Mouse (Mus musculus) CH12.LX (cell line): Measurements from ENCODE around the gene Cebpa. TPM values are rescaled to one million over a fixed set of nuclear protein-coding genes. Genes with fewer than 3 reads are reported as not detected.

Experiments
- DNase-seq: peaks from one replicate; pipeline ENCODE4 v3.0.0-alpha.2; 2013; ENCODE audit errors: extremely low read depth
- H3K27ac ChIP-seq: 2 replicates; pipeline ENCODE4 v1.5.1; 2012; ENCODE audit warnings: low read depth, mild to moderate bottlenecking, control low read depth, moderate library complexity; ENCODE audit not compliant: insufficient read depth
- H3K27me3 ChIP-seq: replicated peaks from 2 replicates; pipeline ENCODE3; 2012; ENCODE audit warnings: inconsistent platforms
- H3K36me3 ChIP-seq, 2 experiments: replicated peaks in 1 of 2; 2 replicates each; pipeline versions ENCODE3 to v1.6.1; 2012; ENCODE audit warnings: inconsistent platforms in 1 of 2, low read length in 1 of 2, mild to moderate bottlenecking in 1 of 2, mixed read lengths in 1 of 2, moderate library complexity in 1 of 2; ENCODE audit not compliant: control insufficient read depth in 1 of 2, insufficient read depth in 1 of 2
- H3K4me1 ChIP-seq, 2 experiments: 2 replicates each; pipeline ENCODE4 v1.6.1; 2012; ENCODE audit warnings: inconsistent platforms in 1 of 2, moderate library complexity in 1 of 2; ENCODE audit not compliant: insufficient read depth in 2 of 2, control insufficient read depth in 1 of 2
- H3K4me2 ChIP-seq: 2 replicates; pipeline ENCODE4 v1.6.1; 2012; ENCODE audit warnings: low read depth, mild to moderate bottlenecking, control low read depth; ENCODE audit not compliant: poor library complexity, insufficient read depth, severe bottlenecking
- H3K4me3 ChIP-seq, 3 experiments: fragments of 150-350 bp in 1 of 3; sonication (generic) in 1 of 3; replicated peaks in 1 of 3; 2 replicates each; pipeline versions ENCODE3 to v1.5.1; 2011 to 2012; ENCODE audit warnings: low read depth in 2 of 3, low read length in 2 of 3, mild to moderate bottlenecking in 2 of 3, moderate library complexity in 2 of 3, control low read depth in 1 of 3, improper control_type of control experiment in 1 of 3, inconsistent platforms in 1 of 3, mixed read lengths in 1 of 3; ENCODE audit not compliant: poor library complexity in 1 of 3
- H3K79me2 ChIP-seq: replicated peaks from 2 replicates; pipeline ENCODE4 v1.6.1; 2012; ENCODE audit warnings: mild to moderate bottlenecking, moderate library complexity; ENCODE audit not compliant: control insufficient read depth, poor library complexity, insufficient read depth, severe bottlenecking; ENCODE audit errors: extremely low read depth
- H3K9ac ChIP-seq: 2 replicates; pipeline ENCODE4 v1.6.1; 2012; ENCODE audit warnings: low read depth, mild to moderate bottlenecking, control low read depth, moderate library complexity; ENCODE audit not compliant: insufficient read depth
- H3K9me3 ChIP-seq: replicated peaks from 2 replicates; pipeline ENCODE3; 2012; ENCODE audit warnings: low read length, inconsistent platforms, mixed read lengths
- BHLHE40 ChIP-seq: IDR thresholded peaks from 2 replicates; pipeline ENCODE4 v1.6.1; 2011; ENCODE audit warnings: mild to moderate bottlenecking, low read depth, low read length, improper control_type of control experiment
- CHD1 ChIP-seq: IDR thresholded peaks from 2 replicates; pipeline ENCODE4 v1.6.1; 2012; ENCODE audit warnings: low read depth, low read length, improper control_type of control experiment, inconsistent platforms
- CHD2 ChIP-seq: IDR thresholded peaks from 2 replicates; pipeline ENCODE4 v1.6.1; 2011; ENCODE audit warnings: low read length, improper control_type of control experiment
- CTCF ChIP-seq, 2 experiments: IDR thresholded peaks in 1 of 2; conservative IDR thresholded peaks in 1 of 2; 2 replicates each; pipeline ENCODE4 v1.5.1; 2011 to 2012; ENCODE audit warnings: low read depth in 2 of 2, low read length in 2 of 2, improper control_type of control experiment in 1 of 2, inconsistent platforms in 1 of 2, mild to moderate bottlenecking in 1 of 2, moderate library complexity in 1 of 2
- E2F4 ChIP-seq: IDR thresholded peaks from 2 replicates; pipeline ENCODE4 v1.6.1; 2011; ENCODE audit warnings: low read depth, low read length, improper control_type of control experiment; ENCODE audit not compliant: insufficient replicate concordance
- ELF1 ChIP-seq: IDR thresholded peaks from 2 replicates; pipeline ENCODE4 v1.6.1; 2014; ENCODE audit warnings: low read depth, mild to moderate bottlenecking, inconsistent platforms, low read length, improper control_type of control experiment
- ETS1 ChIP-seq: conservative IDR thresholded peaks from 2 replicates; pipeline ENCODE4 v1.6.1; 2012; ENCODE audit warnings: low read depth, mild to moderate bottlenecking, inconsistent platforms, low read length, improper control_type of control experiment, moderate library complexity
- HCFC1 ChIP-seq: IDR thresholded peaks from 2 replicates; pipeline ENCODE4 v1.6.1; 2012; ENCODE audit warnings: low read depth, mild to moderate bottlenecking, inconsistent platforms, low read length, improper control_type of control experiment
- IRF4 ChIP-seq: IDR thresholded peaks from 2 replicates; pipeline ENCODE4 v1.6.1; 2014; ENCODE audit warnings: low read depth, mild to moderate bottlenecking, inconsistent platforms, low read length, improper control_type of control experiment
- JUN ChIP-seq: IDR thresholded peaks from 2 replicates; pipeline ENCODE4 v1.6.1; 2011; ENCODE audit warnings: low read depth, mild to moderate bottlenecking, low read length, improper control_type of control experiment, moderate library complexity; ENCODE audit not compliant: insufficient read depth
- JUND ChIP-seq: conservative IDR thresholded peaks from 2 replicates; pipeline ENCODE4 v1.6.1; 2011; ENCODE audit warnings: low read depth, low read length, improper control_type of control experiment
- MAFK ChIP-seq: IDR thresholded peaks from 2 replicates; pipeline ENCODE4 v1.6.1; 2011; ENCODE audit warnings: low read length, improper control_type of control experiment; ENCODE audit not compliant: insufficient replicate concordance
- MAZ ChIP-seq: IDR thresholded peaks from 2 replicates; pipeline ENCODE4 v1.6.1; 2012; ENCODE audit warnings: low read depth, mild to moderate bottlenecking, inconsistent platforms, low read length, improper control_type of control experiment, moderate library complexity
- POLR2AphosphoS2 ChIP-seq: IDR thresholded peaks from 2 replicates; pipeline ENCODE4 v1.6.1; 2011; ENCODE audit warnings: low read depth, low read length, improper control_type of control experiment
- RCOR1 ChIP-seq: conservative IDR thresholded peaks from 2 replicates; pipeline ENCODE4 v1.6.1; 2012; ENCODE audit warnings: low read depth, mild to moderate bottlenecking, inconsistent platforms, low read length, improper control_type of control experiment
- SMC3 ChIP-seq: IDR thresholded peaks from 2 replicates; pipeline ENCODE4 v1.6.1; 2011; ENCODE audit warnings: low read depth, low read length, improper control_type of control experiment
- TCF12 ChIP-seq: IDR thresholded peaks from 2 replicates; pipeline ENCODE4 v1.6.1; 2014; ENCODE audit warnings: low read depth, mild to moderate bottlenecking, inconsistent platforms, low read length, improper control_type of control experiment
- ZC3H11A ChIP-seq: IDR thresholded peaks from 2 replicates; pipeline ENCODE4 v1.6.1; 2012; ENCODE audit warnings: low read depth, mild to moderate bottlenecking, inconsistent platforms, low read length, improper control_type of control experiment
- ZKSCAN1 ChIP-seq: IDR thresholded peaks from 2 replicates; pipeline ENCODE4 v1.6.1; 2012; ENCODE audit warnings: low read depth, inconsistent platforms, low read length, improper control_type of control experiment, borderline replicate concordance
- ZMIZ1 ChIP-seq: IDR thresholded peaks from 2 replicates; pipeline ENCODE4 v1.6.1; 2012; ENCODE audit warnings: low read depth, mild to moderate bottlenecking, inconsistent platforms, low read length, improper control_type of control experiment
- ZNF384 ChIP-seq: IDR thresholded peaks from 2 replicates; pipeline ENCODE4 v1.6.1; 2012; ENCODE audit warnings: low read depth, low read length, improper control_type of control experiment, inconsistent platforms
- dilution Hi-C: fragments of 300-500 bp; cut with MboI; formaldehyde crosslinking; loops from 2 replicates; pipeline ENCODE4 v1.14.3; 2020; ENCODE audit warnings: low sequenced_read_pairs; ENCODE audit not compliant: extremely low pct_unique_long_range_greater_than_20kb, extremely low pct_ligation_motif_present
- in situ Hi-C: fragments of 300-500 bp; cut with MboI; formaldehyde crosslinking; loops from 3 replicates; pipeline ENCODE4 v1.14.3; 2019; ENCODE audit warnings: low sequenced_read_pairs, low pct_ligation_motif_present, low pct_unique_long_range_greater_than_20kb, mixed read lengths
- polyA plus RNA-seq: library from polyadenylated mRNA; unstranded; fragments of >175 nt; gene quantifications from 2 replicates; pipeline ENCODE4 v1.2.1, GENCODE M21; 2012; ENCODE audit warnings: low read depth; ENCODE audit not compliant: insufficient read length
- total RNA-seq, 2 experiments: library from RNA; depleted of rRNA; stranded (reverse); fragments of 300-350 nt in 1 of 2; fragments of >200 nt in 1 of 2; gene quantifications; 2 replicates each; pipeline ENCODE4 v1.2.3; 2012 to 2014

The Cebpa gene
- total and polyA plus RNA-seq, 3 experiments = not detected

- Histone ChIP-seq H3K4me1 (no peaks in the 10 kb centered on the region), H3K27ac (no peak overlapping the region), H3K36me3 (no peaks in the 10 kb centered on the region), H3K9ac (no peak overlapping the region), H3K27me3 (no peaks in the 10 kb centered on the region), H3K9me3 (no peaks in the 10 kb centered on the region)
- no peak for DNase-seq
- in situ Hi-C loops = no loop called here
- TF ChIP-seq ZNF384 = no peak
- TF ChIP-seq E2F4 = no peak
- no peak for TF ChIP-seq RCOR1
- no peak for TF ChIP-seq JUN
- no peak for TF ChIP-seq POLR2AphosphoS2
- no peak for TF ChIP-seq ZMIZ1
- no peak for TF ChIP-seq SMC3
- TF ChIP-seq, all 38 proteins: peak for 0
- dilution Hi-C loops = no loop called here
- Histone ChIP-seq H3K4me2 (peak overlapping the region; percentile 29; the same call in 1 of the 2 replicates), H3K79me2 (no peaks in the 10 kb centered on the region), H3K4me3 (no peak overlapping the region)
Measured at GRCm38 (mm10) chr7:35080843-35081338, 38.2 kb upstream of the Cebpa start.

GRCm38 (mm10) chr7:35081406-35082104, 37.5 kb upstream of the Cebpa start:
- DNase-seq = no peak
- Histone ChIP-seq H3K79me2 (no peaks in the 10 kb centered on the region), H3K4me2 (peak overlapping the region; percentile 29; the same call in 1 of the 2 replicates), H3K36me3 (no peaks in the 10 kb centered on the region), H3K27ac (no peak overlapping the region), H3K4me1 (no peaks in the 10 kb centered on the region), H3K27me3 (no peaks in the 10 kb centered on the region), H3K9me3 (no peaks in the 10 kb centered on the region), H3K9ac (no peak overlapping the region), H3K4me3 (no peak overlapping the region)
- in situ Hi-C loops = no loop called here
- TF ChIP-seq CHD2 = no peak
- no peak for TF ChIP-seq JUN
- TF ChIP-seq ELF1 = no peak
- TF ChIP-seq ETS1 = no peak
- TF ChIP-seq TCF12 = no peak
- TF ChIP-seq IRF4 = no peak
- TF ChIP-seq MAZ = no peak
- TF ChIP-seq BHLHE40 = no peak
- TF ChIP-seq MAFK = no peak
- no peak for TF ChIP-seq POLR2AphosphoS2
- no peak for TF ChIP-seq JUND
- no peak for TF ChIP-seq CHD1
- TF ChIP-seq ZC3H11A = no peak
- TF ChIP-seq SMC3 = no peak
- no peak for TF ChIP-seq HCFC1
- no peak for TF ChIP-seq ZKSCAN1
- TF ChIP-seq CTCF (conservative IDR thresholded peaks at IDR 0.05 in 1 of 2, IDR thresholded peaks at IDR 0.05 in 1 of 2; ENCODE audit: low read depth in 2 of 2, low read length in 2 of 2) = no peak
- dilution Hi-C loops = no loop called here
